Mouse (Mus musculus): ENCODE data around the gene Tdrkh. TPM values are rescaled to one million over a fixed set of nuclear protein-coding genes. Genes with fewer than 3 reads are reported as not detected.

Gene Tdrkh
- 1 to 10 TPM; 2.1 to 3.0 TPM for total RNA-seq (2023)

GRCm38 (mm10) chr3:94413031-94413679, at the start of gene Tdrkh:
Tdrkh (plus strand) TSS chr3:94413273.

GRCm38 (mm10) chr3:94372641-94373040, 40.4 kb upstream of the Tdrkh start, which contains the start of gene Rorc:
Rorc (plus strand) TSS chr3:94372794.

GRCm38 (mm10) chr3:94398217-94398616, 14.9 kb upstream of the Tdrkh start, which contains the start of gene Lingo4:
Lingo4 (plus strand) TSS chr3:94398517.

GRCm38 (mm10) chr3:94442951-94443596, 30.0 kb downstream of the Tdrkh start, which contains the start of gene Mrpl9:
Mrpl9 (plus strand) TSS chr3:94443318.

GRCm38 (mm10) chr3:94443597-94443964, 30.5 kb downstream of the Tdrkh start, which contains the start of gene Oaz3:
Oaz3 (minus strand) TSS chr3:94443915.

GRCm38 (mm10) chr3:94477981-94478422, 64.9 kb downstream of the Tdrkh start, which contains the start of gene Celf3:
Celf3 (plus strand) TSS chr3:94478295.

GRCm38 (mm10) chr3:94480291-94480884, 67.3 kb downstream of the Tdrkh start, which contains the start of gene Riiad1:
Riiad1 (minus strand) TSS chr3:94480341.

Other genes with a start within 250 kb of the Tdrkh start
- gene Gm10696, start 235.1 kb upstream of the Tdrkh start, total RNA-seq (2023): not detected
- not detected for gene Gm5286, start 216.6 kb upstream of the Tdrkh start, total RNA-seq (2023)
- gene Gm4778, start 149.2 kb upstream of the Tdrkh start, total RNA-seq (2023): not detected
- 1 to 10 TPM; 1.6 to 3.6 TPM for gene Them4, start 103.2 kb upstream of the Tdrkh start, total RNA-seq (2023)
- gene Them5, start 71.2 kb upstream of the Tdrkh start, total RNA-seq (2023): not detected
- not detected for gene C2cd4d, start 50.8 kb upstream of the Tdrkh start, total RNA-seq (2023)
- gene Rorc, start 40.5 kb upstream of the Tdrkh start, total RNA-seq (2023): not detected
- gene Lingo4, start 14.8 kb upstream of the Tdrkh start, total RNA-seq (2023): not detected
- gene Mrpl9, start 30.0 kb downstream of the Tdrkh start, total RNA-seq (2023): 10 to 100 TPM; 33.2 to 34.5 TPM
- not detected for gene Oaz3, start 30.6 kb downstream of the Tdrkh start, total RNA-seq (2023)
- gene Celf3, start 65.0 kb downstream of the Tdrkh start, total RNA-seq (2023): not detected
- gene Riiad1, start 67.1 kb downstream of the Tdrkh start, total RNA-seq (2023): 1 to 10 TPM in 1 of 2 experiments, not detected in 1; 1.7 TPM
- 10 to 100 TPM; 36.7 to 37.5 TPM for gene Snx27, start 169.4 kb downstream of the Tdrkh start, total RNA-seq (2023)
- gene Gm10972, start 229.8 kb downstream of the Tdrkh start, total RNA-seq (2023): not detected
- 1 to 10 TPM; 2.9 to 3.4 TPM for gene Tuft1, start 245.6 kb downstream of the Tdrkh start, total RNA-seq (2023)